35 mouse cellular contexts compared by ENCODE assay signal in genomic region chr4:89463121-89463520, GRCm38 (mm10).
"Had no signal": no experiment of that assay in that cellular context is flagged by ENCODE, and none has a peak within 500 bp of the region (broad histone marks: within the 10 kb centered on the region; RNA-seq: fewer than 3 reads in every experiment).

No protein-coding gene starts in this region.

- H3K4me3 ChIP-seq: heart, embryonic 12.5 days; heart, embryonic 13.5 days; heart, embryonic 15.5 days; hindbrain, embryonic 10.5 days; hindbrain, embryonic 12.5 days; hindbrain, embryonic 13.5 days; hindbrain, embryonic 15.5 days; intestine, embryonic 15.5 days; kidney, embryonic 15.5 days; layer of hippocampus, adult 2 months; left cerebral cortex, adult 2 months had no signal

- H3K9me3 ChIP-seq: heart, embryonic 12.5 days; heart, embryonic 13.5 days; heart, embryonic 15.5 days; hindbrain, embryonic 10.5 days; hindbrain, embryonic 12.5 days; hindbrain, embryonic 13.5 days; hindbrain, embryonic 15.5 days; intestine, embryonic 15.5 days; kidney, embryonic 15.5 days had no signal

- H3K27ac ChIP-seq: heart, embryonic 13.5 days; heart, embryonic 15.5 days; hindbrain, embryonic 10.5 days; hindbrain, embryonic 12.5 days; hindbrain, embryonic 13.5 days; hindbrain, embryonic 14.5 days; hindbrain, embryonic 15.5 days; hindbrain, postnatal 0 days; intestine, embryonic 15.5 days; kidney, embryonic 15.5 days; kidney, postnatal 0 days; layer of hippocampus, adult 2 months; left cerebral cortex, adult 2 months had no signal

- H3K4me1 ChIP-seq: heart, embryonic 15.5 days; hindbrain, embryonic 10.5 days; hindbrain, embryonic 12.5 days; hindbrain, embryonic 13.5 days; hindbrain, embryonic 15.5 days; intestine, embryonic 15.5 days had no signal

- DNase-seq: heart, postnatal 10 days; heart, postnatal 14 days; heart, postnatal 36 days; heart, postnatal 4 days; kidney, adult 11 months; kidney, adult 18-20 months; kidney, adult 2 months; kidney, adult 8-10 months; kidney, adult 9 months; kidney, postnatal 10 days; kidney, postnatal 14 days; kidney, postnatal 25 days; kidney, postnatal 36 days; kidney, postnatal 4 days; layer of hippocampus, adult 9-11 months; layer of hippocampus, postnatal 36 days had no signal

- H3K27me3 ChIP-seq: heart, embryonic 12.5 days; heart, embryonic 13.5 days; heart, embryonic 15.5 days; hindbrain, embryonic 12.5 days; hindbrain, embryonic 13.5 days; hindbrain, embryonic 15.5 days; intestine, embryonic 15.5 days; kidney, embryonic 15.5 days had no signal

- ATAC-seq: hindbrain, embryonic 16.5 days; hindbrain, postnatal 0 days; inflammation-experienced regulatory T-cells, adult 6 months; intestine, embryonic 15.5 days; intestine, embryonic 16.5 days; intestine, postnatal 0 days had no signal

- H3K4me2 ChIP-seq: heart, embryonic 11.5 days; heart, embryonic 12.5 days; heart, embryonic 13.5 days; heart, embryonic 15.5 days; hindbrain, embryonic 12.5 days; hindbrain, embryonic 13.5 days; hindbrain, embryonic 14.5 days; hindbrain, embryonic 15.5 days; intestine, embryonic 15.5 days; kidney, embryonic 15.5 days had no signal

- H3K36me3 ChIP-seq: heart, embryonic 12.5 days; heart, embryonic 13.5 days; heart, embryonic 15.5 days; hindbrain, embryonic 10.5 days; hindbrain, embryonic 12.5 days; hindbrain, embryonic 13.5 days; hindbrain, embryonic 15.5 days; intestine, embryonic 15.5 days; kidney, embryonic 15.5 days had no signal

- H3K9ac ChIP-seq: heart, embryonic 12.5 days; heart, embryonic 13.5 days; heart, embryonic 15.5 days; hindbrain, embryonic 12.5 days; hindbrain, embryonic 13.5 days; hindbrain, embryonic 14.5 days; hindbrain, embryonic 15.5 days; intestine, embryonic 15.5 days; kidney, embryonic 15.5 days had no signal
